Mouse (Mus musculus) granulocyte monocyte progenitor cell, adult 5-6 weeks (primary cell): ENCODE measurements at regions not wholly inside any gene's neighbourhood (a gene's known extent, or its start where the extent isn't known, plus 50 kb on each side); places are given as distances from the start of the nearest gene placed in this dataset.

Experiments used
- ATAC-seq: replicated peaks from 2 replicates; pipeline ENCODE4 v1.8.0; 2016; ENCODE audit warnings: mild to moderate bottlenecking, moderate TSS enrichment, inconsistent platforms; ENCODE audit not compliant: poor library complexity, severe bottlenecking

- ATAC-seq, result no peak
Measured at GRCm38 (mm10) chr1:32805890-32806630, 259.0 kb upstream of the Gm5415 start.

GRCm38 (mm10) chr1:32772217-32772616 is 225.1 kb upstream of the Gm5415 start:
- ATAC-seq, result no peak

GRCm38 (mm10) chr1:32768071-32768470 is 221.0 kb upstream of the Gm5415 start:
- no peak for ATAC-seq

- peak; percentile 83 for ATAC-seq
Measured at GRCm38 (mm10) chr1:32748191-32748590, 201.1 kb upstream of the Gm5415 start.

GRCm38 (mm10) chr1:32746288-32746687 is 199.2 kb upstream of the Gm5415 start:
- peak; percentile 79 for ATAC-seq
